Mouse (Mus musculus): ENCODE data around the gene Cd101. TPM values are rescaled to one million over a fixed set of nuclear protein-coding genes. Genes with fewer than 3 reads are reported as not detected.

Cd101 gene
- polyA plus RNA-seq, 1 experiment from 2014 or later = 0.09 TPM

Other genes with a start within 250 kb of the Cd101 start
- 2.1 and 3.1 TPM in 2 replicates for gene Vtcn1, start 204.1 kb downstream of the Cd101 start, polyA plus RNA-seq (2015; fragmentation: Nextera tagmentation; extraction: Ambion mirVana)
- gene Trim45, start 107.4 kb downstream of the Cd101 start, polyA plus RNA-seq (2015; fragmentation: Nextera tagmentation; extraction: Ambion mirVana) = 6.4 and 6.5 TPM in 2 replicates
- 12.3 and 12.4 TPM in 2 replicates for gene Ttf2, start 59.9 kb downstream of the Cd101 start, polyA plus RNA-seq (2015; fragmentation: Nextera tagmentation; extraction: Ambion mirVana)
- 4.6 and 4.9 TPM in 2 replicates for gene Ptgfrn, start 80.7 kb upstream of the Cd101 start, polyA plus RNA-seq (2015; fragmentation: Nextera tagmentation; extraction: Ambion mirVana)

All from stomach, embryonic 16.5 days (tissue).